Mouse (Mus musculus) stomach, embryonic 14.5 days (tissue): ENCODE results near the gene Timm13. TPM values are rescaled to one million over a fixed set of nuclear protein-coding genes. Genes with fewer than 3 reads are reported as not detected.

Experiments used
- ATAC-seq: fragments of 200-750 bp; cut with Nextera tagmentation; 2 replicates; pipeline ENCODE4 v1.8.0; 2017; ENCODE audit warnings: low read depth, moderate TSS enrichment; ENCODE audit not compliant: insufficient number of reproducible peaks, insufficient read depth, low FRiP score
- H3K27ac ChIP-seq: fragments of 300-500 bp; sonication (generic); 2 replicates; pipeline ENCODE4 v1.5.1; 2014; ENCODE audit warnings: mild to moderate bottlenecking, low read length, moderate library complexity, mixed read lengths
- H3K27me3 ChIP-seq: fragments of 300-500 bp; sonication (generic); 2 replicates; pipeline ENCODE4 v1.6.1; 2014; ENCODE audit warnings: low read length, control low read depth, mixed read lengths; ENCODE audit not compliant: control insufficient read depth, insufficient read depth
- H3K36me3 ChIP-seq: fragments of 300-500 bp; sonication (generic); 2 replicates; pipeline ENCODE4 v1.6.1; 2014; ENCODE audit warnings: mild to moderate bottlenecking, control low read depth, low read length, moderate library complexity, mixed read lengths; ENCODE audit not compliant: control insufficient read depth, insufficient read depth
- H3K4me1 ChIP-seq: fragments of 300-500 bp; sonication (generic); 2 replicates; pipeline ENCODE4 v1.6.1; 2014; ENCODE audit warnings: low read length, control low read depth, mixed read lengths; ENCODE audit not compliant: control insufficient read depth, insufficient read depth
- H3K4me2 ChIP-seq: fragments of 300-500 bp; sonication (generic); replicated peaks from 2 replicates; pipeline ENCODE4 v1.6.1; 2014; ENCODE audit warnings: low read depth, low read length, control low read depth
- H3K4me3 ChIP-seq: fragments of 300-500 bp; sonication (generic); 2 replicates; pipeline ENCODE4 v1.5.1; 2014; ENCODE audit warnings: low read depth, low read length, control low read depth
- H3K9ac ChIP-seq: fragments of 300-500 bp; sonication (generic); replicated peaks from 2 replicates; pipeline ENCODE4 v1.6.1; 2014; ENCODE audit warnings: low read depth, mild to moderate bottlenecking, control low read depth, low read length, moderate library complexity, mixed read lengths
- H3K9me3 ChIP-seq: fragments of 300-500 bp; sonication (generic); 2 replicates; pipeline ENCODE4 v1.6.1; 2016; ENCODE audit warnings: low read depth, low read length, control low read depth; ENCODE audit not compliant: control insufficient read depth
- WGBS: fragments of 180-500 bp; shearing (Covaris S2); extraction: QIAGEN DNeasy Blood & Tissue Kit; methylation state at CpG from one replicate; pipeline ENCODE4 v1.1.7; 2014; 5-methylcytosine and 5-hydroxymethylcytosine counted together
- polyA plus RNA-seq: library from polyadenylated mRNA; unstranded; fragments of >200 nt; fragmentation: Nextera tagmentation; extraction: Ambion mirVana; gene quantifications from 2 replicates; pipeline ENCODE4 v1.2.1, GENCODE M21; 2014

The Timm13 gene
- polyA plus RNA-seq: 340 and 345 TPM in 2 replicates

DNA sequence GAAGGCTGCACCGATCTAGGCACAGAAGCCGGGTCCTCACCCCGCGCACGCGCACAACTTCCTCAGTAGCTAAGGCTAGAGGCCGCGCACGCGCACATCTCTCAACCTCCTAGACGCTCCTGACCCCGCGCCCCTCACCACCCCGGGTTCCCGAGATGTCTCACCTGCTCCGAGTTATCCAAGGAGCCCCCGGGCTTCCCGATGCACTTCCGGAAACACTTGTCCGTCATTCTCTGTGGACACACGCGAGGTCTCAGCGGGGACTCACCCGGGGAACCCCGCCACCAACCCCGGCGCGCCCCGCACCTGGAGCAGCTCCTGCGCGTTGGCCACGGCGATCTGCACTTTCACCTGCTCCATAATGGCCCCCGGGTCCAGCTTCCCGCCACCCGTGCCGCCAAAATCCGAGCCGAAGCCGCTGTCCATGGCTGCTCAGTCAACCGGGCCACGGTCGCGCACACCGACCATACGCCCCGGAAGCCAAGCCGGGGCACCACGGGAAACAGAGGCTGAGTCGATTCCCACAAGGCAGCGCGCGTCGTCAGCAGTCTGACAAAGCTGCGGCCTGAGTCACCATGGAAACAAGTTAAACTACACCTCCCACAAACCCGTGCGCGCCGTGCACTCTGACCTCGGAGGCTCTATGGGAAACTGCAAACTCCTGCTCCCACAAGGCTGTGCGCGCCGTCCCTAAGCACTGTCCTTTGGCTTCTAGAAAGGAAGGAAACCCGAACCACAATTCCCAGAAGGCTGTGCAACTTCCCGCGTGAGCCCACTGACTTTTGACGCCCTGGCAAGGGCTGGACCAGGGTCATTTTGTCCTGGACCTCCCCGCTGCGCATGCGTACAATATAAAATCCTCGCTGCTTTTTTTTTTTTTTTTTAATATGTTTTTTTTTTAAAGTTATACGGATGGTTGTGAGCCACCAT, at the start of gene Timm13:
Gene Timm13 (minus strand): TSS at position 652 of the 930 bp plus-strand sequence.
- Histone ChIP-seq H3K4me2 (peak within 1 kb of the TSS; percentile 97), H3K9me3 (no peaks in the 10 kb centered on the region), H3K36me3 (peaks cover 28% of the 10 kb centered on the region), H3K9ac (peak within 1 kb of the TSS; percentile 78), H3K27ac (peak within 1 kb of the TSS; percentile 64; the same call in 1 of the 2 replicates), H3K4me1 (peaks cover 7% of the 10 kb centered on the region), H3K4me3 (peak within 1 kb of the TSS; percentile 73), H3K27me3 (no peaks in the 10 kb centered on the region)
- WGBS: under 1% methylated on average over 72 of the region's 72 CpGs
- peak; percentile 95 for ATAC-seq

DNA sequence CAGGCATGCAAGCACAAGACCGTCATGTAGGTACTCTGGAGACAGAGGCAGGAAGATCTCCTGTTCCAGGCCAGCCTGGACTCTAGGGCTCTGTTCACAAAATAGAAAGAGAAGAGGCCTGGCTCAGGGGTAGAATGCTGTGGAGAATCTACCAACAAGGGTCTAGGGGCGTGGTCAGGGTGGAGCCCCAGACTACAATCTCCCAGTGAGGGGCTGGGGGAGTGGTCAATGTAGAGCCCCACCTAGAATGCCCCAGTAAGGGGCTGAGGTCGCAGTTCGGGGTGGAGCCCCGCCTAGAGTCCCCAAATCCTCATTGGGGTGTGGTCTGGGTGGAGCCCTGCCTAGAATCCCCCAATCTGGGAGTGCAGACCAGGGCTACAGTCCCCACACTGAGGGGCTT, 49.5 kb upstream of the Timm13 start:
- no peak overlapping the region for H3K4me3 ChIP-seq
- H3K36me3 ChIP-seq: no peaks in the 10 kb centered on the region
- no peak overlapping the region for H3K4me2 ChIP-seq
- no peak overlapping the region for H3K27ac ChIP-seq
- H3K9ac ChIP-seq: no peak overlapping the region
- no peaks in the 10 kb centered on the region for H3K9me3 ChIP-seq
- WGBS: 22% methylated on average over 5 of the region's 5 CpGs
- H3K27me3 ChIP-seq: no peaks in the 10 kb centered on the region
- H3K4me1 ChIP-seq: peaks cover 26% of the 10 kb centered on the region
- ATAC-seq: no peak

DNA sequence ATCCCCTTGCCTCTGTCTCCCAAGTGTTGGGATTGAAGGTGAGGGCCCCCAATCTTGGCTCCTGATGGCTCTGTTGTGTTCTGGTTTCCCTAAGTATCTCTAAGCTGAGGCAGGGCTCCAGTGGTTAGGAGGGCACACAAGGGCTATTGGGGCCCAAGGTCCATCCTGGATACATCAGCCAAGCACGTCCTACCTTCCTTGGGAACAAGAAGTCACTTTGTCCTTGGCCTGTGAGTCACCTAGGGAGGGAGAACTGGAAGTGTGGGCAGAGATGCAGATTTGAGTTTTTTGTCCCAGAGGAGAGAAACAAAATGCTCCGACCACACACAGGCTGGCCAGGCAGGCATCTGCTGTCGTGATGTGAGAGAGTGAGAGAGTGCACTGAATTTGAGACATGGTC, 48.3 kb upstream of the Timm13 start:
- Histone ChIP-seq H3K27ac (0 out of 2 replicates have a peak overlapping the region, but pooled peaks have one; percentile 15), H3K36me3 (no peaks in the 10 kb centered on the region), H3K9ac (no peak overlapping the region), H3K4me3 (no peak overlapping the region), H3K4me1 (peaks cover 16% of the 10 kb centered on the region), H3K9me3 (no peaks in the 10 kb centered on the region), H3K4me2 (no peak overlapping the region), H3K27me3 (no peaks in the 10 kb centered on the region)
- ATAC-seq: no peak
- WGBS: 79% methylated on average over 3 of the region's 3 CpGs

DNA sequence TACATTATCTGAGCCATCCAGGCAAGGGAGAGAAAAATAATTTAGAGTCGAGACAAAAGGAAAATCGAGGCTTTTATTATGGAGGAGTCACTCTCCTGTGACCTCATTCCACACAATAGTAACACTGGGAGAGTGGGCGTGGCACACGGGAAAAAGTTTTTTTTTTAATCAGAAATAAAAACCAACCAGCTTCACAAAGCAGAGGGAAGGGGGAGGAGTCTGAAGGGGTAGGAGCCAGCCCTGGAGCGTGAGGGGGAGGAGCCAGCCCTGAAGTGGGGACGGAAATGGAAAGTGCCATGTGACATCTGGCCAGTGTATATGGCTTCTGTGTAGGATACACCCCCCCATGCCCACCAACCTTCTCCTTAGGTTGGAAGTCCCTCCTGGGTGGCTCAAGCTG, 47.8 kb upstream of the Timm13 start:
- no peak overlapping the region for H3K4me2 ChIP-seq
- WGBS: 28% methylated on average over 6 of the region's 6 CpGs
- H3K9me3 ChIP-seq: no peaks in the 10 kb centered on the region
- H3K27me3 ChIP-seq: no peaks in the 10 kb centered on the region
- H3K27ac ChIP-seq: peak overlapping the region; percentile 39; the same call in 1 of the 2 replicates
- H3K36me3 ChIP-seq: no peaks in the 10 kb centered on the region
- H3K4me3 ChIP-seq: no peak overlapping the region
- peaks cover 19% of the 10 kb centered on the region for H3K4me1 ChIP-seq
- H3K9ac ChIP-seq: no peak overlapping the region
- ATAC-seq: peak; percentile 67

DNA sequence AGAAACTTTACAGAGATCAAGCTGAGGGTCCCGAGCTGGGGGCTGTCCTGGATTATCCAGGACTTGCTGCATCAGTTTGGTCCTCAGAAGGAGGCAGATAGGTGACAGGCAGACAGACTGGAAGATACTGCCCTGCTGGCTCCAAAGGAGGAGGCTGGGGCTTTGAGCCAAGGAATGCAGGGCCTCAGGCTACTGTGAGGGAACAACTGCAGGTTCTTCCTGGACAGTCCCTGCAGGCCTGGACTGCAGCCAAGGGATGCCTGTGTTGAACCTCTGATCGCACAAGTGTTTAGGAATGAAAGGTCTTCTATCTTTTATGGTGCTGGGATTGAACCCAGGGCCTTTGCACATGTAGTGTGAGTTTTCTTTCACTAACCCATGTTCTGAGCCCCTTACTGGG, 47.0 kb upstream of the Timm13 start:
- no peaks in the 10 kb centered on the region for H3K36me3 ChIP-seq
- peak overlapping the region; percentile 27; the same call in 1 of the 2 replicates for H3K27ac ChIP-seq
- no peaks in the 10 kb centered on the region for H3K27me3 ChIP-seq
- no peak for ATAC-seq
- H3K9me3 ChIP-seq: no peaks in the 10 kb centered on the region
- 26% methylated on average over 2 of the region's 2 CpGs for WGBS
- no peak overlapping the region for H3K4me2 ChIP-seq
- no peak overlapping the region for H3K4me3 ChIP-seq
- peaks cover 21% of the 10 kb centered on the region for H3K4me1 ChIP-seq
- H3K9ac ChIP-seq: 0 out of 2 replicates have a peak overlapping the region, but pooled peaks have one; percentile 1

DNA sequence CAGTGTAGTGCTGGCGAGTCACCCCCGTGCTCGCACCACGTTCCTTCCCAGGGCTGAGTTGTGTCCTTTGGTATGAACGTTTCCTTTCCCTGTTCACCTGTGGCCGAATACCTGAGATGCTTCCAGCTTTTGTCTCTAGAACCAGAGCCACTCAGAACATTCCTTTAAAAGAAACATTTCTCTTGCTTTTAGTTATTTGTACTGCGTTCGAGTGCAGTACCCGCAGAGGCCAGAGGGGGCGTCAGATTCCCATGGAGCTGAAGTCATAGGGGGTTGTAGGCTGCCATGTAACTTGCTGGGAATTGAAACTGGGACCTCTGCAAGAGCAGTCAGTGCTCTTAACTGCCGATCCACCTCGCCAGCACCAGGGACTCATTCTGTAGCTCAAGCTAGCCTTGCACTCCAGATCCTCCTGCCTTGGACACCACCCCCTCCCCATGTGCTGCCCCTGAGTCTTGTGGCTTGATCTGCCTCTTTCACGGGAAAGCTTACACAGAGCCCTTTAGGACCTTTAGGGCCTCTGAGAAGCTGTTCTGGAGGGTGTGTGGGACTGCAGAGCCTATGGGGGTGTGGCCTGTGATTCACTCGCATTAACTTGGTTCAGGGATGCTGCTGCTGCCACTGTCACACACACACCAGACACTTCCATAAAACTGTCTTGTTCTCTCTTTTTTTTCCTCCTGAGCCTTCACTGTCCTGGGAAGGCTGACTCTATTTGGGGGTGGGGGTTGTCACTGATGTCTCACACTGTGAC, 46.1 kb upstream of the Timm13 start:
- no peaks in the 10 kb centered on the region for H3K36me3 ChIP-seq
- WGBS: 64% methylated on average over 14 of the region's 14 CpGs
- no peak overlapping the region for H3K4me3 ChIP-seq
- H3K4me1 ChIP-seq: peaks cover 21% of the 10 kb centered on the region
- no peak overlapping the region for H3K4me2 ChIP-seq
- no peaks in the 10 kb centered on the region for H3K27me3 ChIP-seq
- no peak overlapping the region for H3K9ac ChIP-seq
- H3K27ac ChIP-seq: peak overlapping the region; percentile 27; the same call in 1 of the 2 replicates
- ATAC-seq: no peak
- H3K9me3 ChIP-seq: no peaks in the 10 kb centered on the region

DNA sequence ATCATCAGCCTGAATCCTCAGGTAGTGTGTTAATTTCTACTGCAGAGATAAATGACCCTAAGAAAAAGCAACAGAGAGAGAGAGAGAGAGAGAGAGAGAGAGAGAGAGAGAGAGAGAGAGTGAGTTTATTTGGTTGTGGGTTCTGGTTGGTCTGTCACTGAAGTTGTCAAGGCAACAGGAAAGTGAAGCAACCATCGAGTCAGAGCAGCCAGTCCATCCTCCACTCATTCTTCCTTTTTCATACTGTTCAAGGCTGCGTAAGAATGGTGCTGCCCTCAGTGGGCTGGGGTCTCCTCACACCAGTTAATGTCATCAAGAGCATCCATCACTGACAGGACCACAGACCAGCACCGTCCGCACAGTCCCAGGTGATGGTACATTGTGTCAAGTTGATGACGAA, 43.5 kb upstream of the Timm13 start:
- ATAC-seq: no peak
- Histone ChIP-seq H3K9me3 (no peaks in the 10 kb centered on the region), H3K27me3 (no peaks in the 10 kb centered on the region), H3K9ac (no peak overlapping the region), H3K27ac (no peak overlapping the region), H3K4me3 (no peak overlapping the region), H3K4me2 (no peak overlapping the region), H3K36me3 (no peaks in the 10 kb centered on the region), H3K4me1 (peaks cover 42% of the 10 kb centered on the region)
- WGBS: 72% methylated on average over 5 of the region's 5 CpGs

DNA sequence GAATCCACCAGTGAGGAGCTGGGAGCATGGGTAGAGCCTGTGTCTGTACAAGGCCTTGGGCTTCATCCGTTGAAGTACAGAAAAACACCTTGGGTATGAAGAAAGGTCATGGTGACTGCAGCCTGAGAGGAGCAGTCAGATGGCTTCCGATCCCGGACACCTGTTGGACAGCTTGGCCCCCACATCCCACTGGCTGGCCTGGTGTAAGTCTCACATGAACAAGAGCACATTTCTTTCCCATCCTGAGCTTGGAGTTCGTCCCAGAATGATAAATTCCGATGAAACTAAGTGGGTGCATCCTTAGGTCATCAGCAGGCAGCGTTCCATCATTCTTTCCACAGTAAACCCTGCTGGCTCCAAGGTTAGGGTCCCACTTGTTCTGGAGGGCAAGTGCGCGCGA, 42.9 kb upstream of the Timm13 start:
- H3K4me2 ChIP-seq: no peak overlapping the region
- no peak for ATAC-seq
- no peaks in the 10 kb centered on the region for H3K9me3 ChIP-seq
- H3K4me3 ChIP-seq: no peak overlapping the region
- H3K4me1 ChIP-seq: peaks cover 47% of the 10 kb centered on the region
- H3K27me3 ChIP-seq: no peaks in the 10 kb centered on the region
- no peak overlapping the region for H3K9ac ChIP-seq
- H3K27ac ChIP-seq: no peak overlapping the region
- no peaks in the 10 kb centered on the region for H3K36me3 ChIP-seq
- 51% methylated on average over 9 of the region's 9 CpGs for WGBS
